Mouse (Mus musculus) erythroblast, embryonic 14.5 days (primary cell): ENCODE data around the gene Gpr107. TPM values are rescaled to one million over a fixed set of nuclear protein-coding genes. Genes with fewer than 3 reads are reported as not detected.

Experiments
- H3K27me3 ChIP-seq: 2 replicates; pipeline ENCODE4 v1.6.1; 2012; ENCODE audit warnings: inconsistent platforms; ENCODE audit not compliant: control insufficient read depth
- H3K36me3 ChIP-seq: 2 replicates; pipeline ENCODE4 v1.6.1; 2012; ENCODE audit warnings: mild to moderate bottlenecking, inconsistent platforms; ENCODE audit not compliant: control insufficient read depth
- H3K4me1 ChIP-seq: 2 replicates; pipeline ENCODE4 v1.6.1; 2012; ENCODE audit warnings: inconsistent platforms; ENCODE audit not compliant: control insufficient read depth
- H3K4me3 ChIP-seq: replicated peaks from 2 replicates; pipeline ENCODE3; 2012; ENCODE audit warnings: moderate library complexity, mild to moderate bottlenecking, inconsistent platforms
- H3K9me3 ChIP-seq: 2 replicates; pipeline ENCODE4 v1.6.1; 2012; ENCODE audit warnings: low read length, inconsistent platforms, mixed read lengths; ENCODE audit not compliant: control insufficient read depth
- GATA1 ChIP-seq: IDR thresholded peaks from 2 replicates; pipeline ENCODE4 v1.6.1; 2012; ENCODE audit warnings: low read length, inconsistent platforms, mixed read lengths
- TAL1 ChIP-seq: IDR thresholded peaks from 3 replicates; pipeline ENCODE4 v1.6.1; 2012; ENCODE audit warnings: low read length, inconsistent platforms, mixed read lengths
- polyA plus RNA-seq: library from polyadenylated mRNA; stranded (reverse); fragments of >175 nt; gene quantifications from 2 replicates; pipeline ENCODE4 v1.2.3, GENCODE M21; 2012

Gpr107 gene
- polyA plus RNA-seq, 1 experiment = 1.2 TPM

GRCm38 (mm10) chr2:31201851-31202250 lies 49.7 kb downstream of the Gpr107 start:
- peaks cover 35% of the 10 kb centered on the region for H3K36me3 ChIP-seq
- no peaks in the 10 kb centered on the region for H3K4me1 ChIP-seq
- no peak overlapping the region for H3K4me3 ChIP-seq
- TF ChIP-seq GATA1 (no peak), TAL1 (no peak)
- H3K27me3 ChIP-seq = no peaks in the 10 kb centered on the region
- H3K9me3 ChIP-seq = no peaks in the 10 kb centered on the region

GRCm38 (mm10) chr2:31202357-31202756 lies 50.2 kb downstream of the Gpr107 start:
- H3K9me3 ChIP-seq = no peaks in the 10 kb centered on the region
- H3K4me1 ChIP-seq = no peaks in the 10 kb centered on the region
- no peak overlapping the region for H3K4me3 ChIP-seq
- H3K36me3 ChIP-seq = peaks cover 31% of the 10 kb centered on the region
- TF ChIP-seq GATA1 (no peak), TAL1 (no peak)
- H3K27me3 ChIP-seq = no peaks in the 10 kb centered on the region

- no peaks in the 10 kb centered on the region for H3K27me3 ChIP-seq
- no peaks in the 10 kb centered on the region for H3K4me1 ChIP-seq
- H3K9me3 ChIP-seq = no peaks in the 10 kb centered on the region
- TF ChIP-seq TAL1 (no peak), GATA1 (no peak)
- H3K4me3 ChIP-seq = no peak overlapping the region
- peaks cover 27% of the 10 kb centered on the region for H3K36me3 ChIP-seq
These were observed 50.8 kb downstream of the Gpr107 start for GRCm38 (mm10) chr2:31202956-31203355.

- no peak for TF ChIP-seq TAL1
- no peak for TF ChIP-seq GATA1
- no peak overlapping the region for H3K4me3 ChIP-seq
- H3K36me3 ChIP-seq = peaks cover 33% of the 10 kb centered on the region
- no peaks in the 10 kb centered on the region for H3K9me3 ChIP-seq
- H3K4me1 ChIP-seq = no peaks in the 10 kb centered on the region
- H3K27me3 ChIP-seq = no peaks in the 10 kb centered on the region
These were observed 52.6 kb downstream of the Gpr107 start for GRCm38 (mm10) chr2:31204677-31205076.

- H3K9me3 ChIP-seq = no peaks in the 10 kb centered on the region
- peaks cover 37% of the 10 kb centered on the region for H3K36me3 ChIP-seq
- no peaks in the 10 kb centered on the region for H3K4me1 ChIP-seq
- H3K27me3 ChIP-seq = no peaks in the 10 kb centered on the region
- H3K4me3 ChIP-seq = no peak overlapping the region
- no peak for TF ChIP-seq TAL1
- TF ChIP-seq GATA1 = no peak
These were observed 54.1 kb downstream of the Gpr107 start for GRCm38 (mm10) chr2:31206211-31206610.

- Histone ChIP-seq H3K9me3 (no peaks in the 10 kb centered on the region), H3K36me3 (peaks cover 40% of the 10 kb centered on the region), H3K4me1 (no peaks in the 10 kb centered on the region), H3K27me3 (no peaks in the 10 kb centered on the region), H3K4me3 (no peak overlapping the region)
- TF ChIP-seq TAL1 (no peak), GATA1 (no peak)
These were observed 54.8 kb downstream of the Gpr107 start for GRCm38 (mm10) chr2:31206882-31207281.

GRCm38 (mm10) chr2:31208544-31209142 lies 56.5 kb downstream of the Gpr107 start:
- Histone ChIP-seq H3K4me1 (no peaks in the 10 kb centered on the region), H3K4me3 (no peak overlapping the region), H3K36me3 (peaks cover 53% of the 10 kb centered on the region), H3K9me3 (no peaks in the 10 kb centered on the region), H3K27me3 (no peaks in the 10 kb centered on the region)
- TF ChIP-seq GATA1 = no peak
- no peak for TF ChIP-seq TAL1

GRCm38 (mm10) chr2:31209525-31209924 lies 57.4 kb downstream of the Gpr107 start:
- no peaks in the 10 kb centered on the region for H3K9me3 ChIP-seq
- H3K4me3 ChIP-seq = no peak overlapping the region
- TF ChIP-seq TAL1 (no peak), GATA1 (no peak)
- no peaks in the 10 kb centered on the region for H3K4me1 ChIP-seq
- peaks cover 61% of the 10 kb centered on the region for H3K36me3 ChIP-seq
- no peaks in the 10 kb centered on the region for H3K27me3 ChIP-seq

- no peak overlapping the region for H3K4me3 ChIP-seq
- H3K9me3 ChIP-seq = no peaks in the 10 kb centered on the region
- H3K4me1 ChIP-seq = no peaks in the 10 kb centered on the region
- no peaks in the 10 kb centered on the region for H3K27me3 ChIP-seq
- H3K36me3 ChIP-seq = peaks cover 69% of the 10 kb centered on the region
- TF ChIP-seq TAL1 (no peak), GATA1 (no peak)
These were observed 58.2 kb downstream of the Gpr107 start for GRCm38 (mm10) chr2:31210144-31210847.
